Mouse (Mus musculus) spleen, postnatal 4 days (tissue): ENCODE results near the gene Gmppa.

ENCODE experiments used
- DNase-seq, 2 experiments: peaks; one replicate each; pipeline ENCODE4 v3.0.0; 2022; ENCODE audit warnings: low spot score in 2 of 2

Gmppa gene

DNA sequence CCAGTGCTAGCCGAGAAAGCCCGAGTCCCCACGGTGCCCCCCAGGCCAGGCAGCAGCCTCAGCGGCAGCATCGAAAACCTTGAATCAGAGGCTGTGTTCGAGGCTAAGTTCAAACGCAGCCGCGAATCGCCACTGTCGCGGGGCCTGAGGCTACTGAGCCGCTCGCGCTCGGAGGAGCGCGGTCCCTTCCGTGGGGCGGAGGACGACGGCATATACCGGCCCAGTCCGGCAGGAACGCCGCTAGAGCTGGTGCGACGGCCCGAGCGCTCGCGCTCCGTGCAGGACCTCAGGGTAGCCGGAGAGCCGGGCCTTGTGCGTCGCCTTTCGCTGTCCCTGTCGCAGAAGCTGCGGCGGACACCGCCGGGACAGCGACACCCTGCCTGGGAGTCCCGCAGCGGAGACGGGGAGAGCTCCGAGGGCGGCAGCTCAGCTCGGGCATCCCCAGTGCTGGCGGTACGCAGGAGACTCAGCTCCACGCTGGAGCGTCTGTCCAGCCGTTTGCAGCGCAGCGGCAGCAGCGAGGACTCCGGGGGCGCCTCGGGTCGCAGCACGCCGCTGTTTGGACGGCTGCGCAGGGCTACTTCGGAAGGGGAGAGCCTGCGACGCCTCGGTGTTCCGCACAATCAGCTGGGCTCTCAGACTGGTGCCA lies 12.8 kb upstream of the Gmppa start:
- no peak for DNase-seq

DNA sequence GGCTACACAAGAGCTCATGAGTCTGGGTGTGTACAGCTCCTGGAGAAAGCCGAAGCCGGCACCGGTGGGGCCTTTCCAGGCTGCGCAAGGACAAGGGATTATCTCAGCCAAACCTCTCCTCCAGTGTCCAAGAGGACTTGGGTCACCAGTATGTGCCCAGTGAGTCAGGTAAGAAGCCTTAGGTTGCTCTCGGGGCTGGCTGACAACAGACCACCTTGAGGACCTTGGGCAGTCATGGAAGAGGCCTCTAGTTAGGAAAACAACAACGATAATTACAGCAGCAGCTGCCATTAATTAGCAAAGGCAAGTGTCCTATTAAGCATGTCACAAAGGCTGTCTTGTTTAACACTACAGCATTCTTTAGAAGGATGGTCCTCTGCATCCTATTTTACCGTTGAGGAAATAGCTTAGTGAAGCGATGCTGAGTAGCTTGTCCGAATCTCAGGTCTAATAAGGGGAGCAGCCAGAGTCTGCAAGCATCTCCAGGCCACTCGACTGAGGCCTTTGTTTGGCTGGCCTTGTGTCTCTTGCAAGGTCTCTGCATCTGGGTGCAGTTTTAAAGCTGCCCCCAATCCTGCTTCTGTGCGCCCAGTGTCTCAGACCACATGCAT lies 11.8 kb upstream of the Gmppa start:
- DNase-seq = no peak

DNA sequence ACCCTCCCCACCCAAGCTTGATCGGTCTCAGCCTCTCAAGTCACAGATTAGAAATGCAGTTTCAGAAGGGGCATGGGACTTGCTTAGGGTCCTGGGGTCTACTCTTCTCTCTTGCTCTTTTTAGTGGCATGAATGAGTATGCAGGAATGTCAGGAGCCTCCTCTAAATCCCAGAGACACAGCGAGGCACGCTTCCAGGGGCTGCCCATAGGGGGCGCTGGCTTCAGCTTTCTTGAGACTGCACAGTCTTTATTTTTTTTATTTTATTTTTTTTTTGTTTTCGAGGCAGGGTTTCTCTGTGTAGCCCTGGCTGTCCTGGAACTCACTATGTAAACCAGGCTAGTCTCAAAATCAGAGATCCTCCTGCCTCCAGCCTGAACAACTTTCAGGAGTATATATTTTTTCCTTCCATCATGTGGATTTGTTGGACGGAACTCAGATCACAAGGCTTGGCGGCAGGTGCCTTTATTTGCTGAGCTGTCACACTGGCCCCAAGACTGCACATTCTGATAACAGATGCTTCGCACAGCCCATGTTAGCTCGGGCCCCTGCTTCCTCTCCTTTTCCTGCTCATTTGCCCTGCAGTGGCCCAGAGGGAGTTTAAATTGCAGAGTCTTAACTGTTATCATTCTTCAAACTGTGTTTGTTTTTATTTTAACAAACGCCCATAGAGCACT lies 9.8 kb upstream of the Gmppa start:
- no peak for DNase-seq

DNA sequence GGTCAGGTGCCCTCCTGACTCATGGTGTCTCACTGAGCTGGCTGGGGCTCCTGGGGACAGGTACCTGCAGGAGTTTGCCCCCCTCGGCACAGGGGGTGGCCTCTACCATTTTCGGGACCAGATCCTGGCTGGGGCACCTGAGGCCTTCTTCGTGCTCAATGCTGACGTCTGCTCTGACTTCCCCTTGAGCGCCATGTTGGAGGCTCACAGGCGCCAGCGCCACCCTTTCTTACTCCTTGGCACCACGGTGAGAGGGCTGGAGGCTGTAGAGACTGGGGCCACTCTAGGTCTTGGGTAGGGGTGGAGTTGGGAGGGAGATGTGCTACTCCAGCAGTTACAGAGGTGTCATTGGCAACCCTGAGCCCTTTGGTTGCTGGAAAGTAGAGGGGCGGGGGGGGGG lies 3.1 kb downstream of the Gmppa start:
- no peak for DNase-seq

DNA sequence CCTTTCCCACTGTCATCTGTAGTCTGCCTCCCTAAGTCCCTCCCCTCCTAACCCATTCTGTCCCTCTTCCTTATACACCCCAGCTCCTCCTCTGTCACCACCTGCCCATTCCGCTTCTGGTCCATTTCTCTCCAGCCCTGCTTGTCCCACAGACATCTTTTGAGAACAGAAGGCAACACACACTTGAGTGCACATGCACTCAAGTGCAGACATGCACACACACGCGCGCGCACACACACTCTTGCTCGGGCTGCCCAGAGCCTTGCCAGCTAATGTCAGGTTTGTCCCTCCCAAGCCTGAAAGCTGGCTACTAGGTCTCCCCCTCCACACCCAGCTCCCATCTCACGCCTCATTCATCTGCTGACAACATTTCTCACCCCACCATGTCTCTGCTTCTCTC lies 4.9 kb downstream of the Gmppa start:
- DNase-seq = no peak

DNA sequence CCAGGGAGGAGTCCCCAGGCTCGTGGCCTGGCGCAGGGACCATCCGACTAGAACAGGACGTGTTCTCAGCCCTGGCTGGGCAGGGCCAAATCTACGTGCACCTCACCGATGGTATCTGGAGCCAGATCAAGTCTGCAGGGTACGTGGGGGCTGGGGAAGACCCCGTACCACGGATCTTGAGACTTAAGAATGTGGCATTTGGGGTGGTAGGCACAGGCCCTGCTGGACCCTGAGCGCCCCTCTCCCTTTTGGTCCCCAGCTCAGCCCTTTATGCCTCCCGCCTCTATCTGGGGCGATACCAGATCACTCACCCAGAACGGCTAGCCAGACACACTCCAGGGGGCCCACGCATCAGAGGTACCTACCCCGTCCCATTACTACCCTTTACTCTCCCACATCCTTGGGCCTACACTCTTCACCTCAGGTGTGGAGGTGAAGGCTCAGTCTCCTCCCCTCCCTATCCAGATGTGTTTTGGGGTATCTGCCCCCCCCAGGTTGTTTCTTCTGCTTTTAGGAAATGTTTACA lies 5.8 kb downstream of the Gmppa start:
- no peak for DNase-seq

DNA sequence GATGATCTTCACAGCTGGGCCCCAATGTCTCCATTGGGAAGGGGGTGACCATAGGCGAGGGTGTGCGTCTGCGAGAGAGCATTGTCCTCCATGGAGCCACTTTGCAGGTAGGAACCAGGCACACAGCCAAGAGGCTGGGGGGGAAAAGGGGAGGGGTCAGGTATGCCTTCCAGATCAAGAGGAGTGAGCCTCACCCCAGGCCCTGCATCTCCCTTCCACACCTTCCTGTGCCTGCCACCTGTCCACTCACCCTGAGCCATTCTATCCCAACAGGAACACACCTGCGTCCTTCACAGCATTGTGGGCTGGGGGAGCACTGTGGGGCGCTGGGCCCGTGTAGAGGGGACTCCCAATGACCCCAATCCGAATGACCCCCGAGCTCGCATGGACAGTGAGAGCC lies 6.4 kb downstream of the Gmppa start:
- DNase-seq = no peak

DNA sequence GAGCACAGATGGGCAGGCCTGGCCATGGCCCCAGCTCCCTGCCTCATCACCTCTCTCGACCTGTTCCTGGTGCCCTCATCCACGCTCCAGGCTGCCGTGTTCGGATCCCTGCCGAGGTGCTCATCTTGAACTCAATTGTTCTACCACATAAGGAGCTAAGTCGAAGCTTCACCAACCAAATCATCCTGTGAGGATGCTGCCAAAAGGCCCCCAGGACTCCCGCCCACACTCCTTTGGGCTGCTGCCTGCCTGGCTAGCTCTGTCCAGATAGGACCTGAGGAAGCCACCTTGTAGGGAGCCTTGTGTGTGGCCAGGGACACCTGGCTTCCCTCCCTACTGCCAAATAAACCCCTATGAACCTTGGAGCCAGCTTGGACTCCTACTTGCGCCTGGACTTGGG lies 7.1 kb downstream of the Gmppa start:
- DNase-seq = no peak

- DNase-seq = no peak
Measured at GRCm38 (mm10) chr1:75443247-75444024, 7.7 kb downstream of the Gmppa start.

- DNase-seq = no peak
Measured at GRCm38 (mm10) chr1:75444208-75444607, 8.5 kb downstream of the Gmppa start.

- DNase-seq = no peak
Measured at GRCm38 (mm10) chr1:75445141-75445701, 9.5 kb downstream of the Gmppa start.

DNA sequence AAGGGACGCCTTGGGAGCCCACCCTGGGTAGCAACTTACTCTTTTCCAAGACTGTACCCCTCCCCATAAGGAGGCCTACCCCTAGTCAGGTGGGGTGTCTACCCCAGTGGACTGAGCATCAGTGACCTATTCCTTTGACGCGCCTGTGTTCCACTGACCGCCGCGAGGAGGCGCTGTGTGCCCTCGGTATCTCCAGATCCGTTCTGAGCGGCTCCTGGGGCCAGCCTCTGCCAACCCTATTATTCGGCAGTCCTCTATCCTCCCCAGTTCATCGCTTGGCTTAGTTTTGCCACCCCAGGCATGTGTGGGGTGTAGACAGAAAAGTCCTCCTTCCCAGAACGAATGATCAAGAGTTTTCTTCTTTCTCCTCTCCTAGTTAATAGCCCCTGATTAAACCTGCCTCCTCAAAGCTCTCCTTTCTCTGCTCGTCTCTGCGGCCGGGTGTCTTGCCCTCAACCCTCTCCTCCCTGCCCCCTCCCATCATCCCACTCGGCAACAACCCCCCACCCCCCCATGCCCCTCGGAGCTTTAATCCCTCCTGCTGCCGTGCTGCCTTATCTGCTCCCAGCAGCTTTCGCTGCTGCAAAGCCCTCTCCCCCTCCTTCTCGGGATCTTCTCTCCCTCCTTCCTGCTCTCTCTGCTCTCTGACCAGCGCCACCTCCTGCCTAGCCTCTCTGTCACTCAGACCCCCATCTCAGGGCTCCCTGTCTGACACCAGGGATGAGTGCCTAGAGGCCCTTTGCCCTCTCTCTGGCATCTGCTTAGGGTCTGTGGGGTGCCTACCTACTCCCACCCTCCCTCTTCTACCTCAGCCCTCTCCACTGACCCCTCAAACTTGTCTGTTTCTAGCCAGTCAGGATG lies 10.3 kb downstream of the Gmppa start:
- peak; percentile 73 to 92 for DNase-seq

- DNase-seq = no peak
Measured at GRCm38 (mm10) chr1:75446656-75447055, 10.9 kb downstream of the Gmppa start.

DNA sequence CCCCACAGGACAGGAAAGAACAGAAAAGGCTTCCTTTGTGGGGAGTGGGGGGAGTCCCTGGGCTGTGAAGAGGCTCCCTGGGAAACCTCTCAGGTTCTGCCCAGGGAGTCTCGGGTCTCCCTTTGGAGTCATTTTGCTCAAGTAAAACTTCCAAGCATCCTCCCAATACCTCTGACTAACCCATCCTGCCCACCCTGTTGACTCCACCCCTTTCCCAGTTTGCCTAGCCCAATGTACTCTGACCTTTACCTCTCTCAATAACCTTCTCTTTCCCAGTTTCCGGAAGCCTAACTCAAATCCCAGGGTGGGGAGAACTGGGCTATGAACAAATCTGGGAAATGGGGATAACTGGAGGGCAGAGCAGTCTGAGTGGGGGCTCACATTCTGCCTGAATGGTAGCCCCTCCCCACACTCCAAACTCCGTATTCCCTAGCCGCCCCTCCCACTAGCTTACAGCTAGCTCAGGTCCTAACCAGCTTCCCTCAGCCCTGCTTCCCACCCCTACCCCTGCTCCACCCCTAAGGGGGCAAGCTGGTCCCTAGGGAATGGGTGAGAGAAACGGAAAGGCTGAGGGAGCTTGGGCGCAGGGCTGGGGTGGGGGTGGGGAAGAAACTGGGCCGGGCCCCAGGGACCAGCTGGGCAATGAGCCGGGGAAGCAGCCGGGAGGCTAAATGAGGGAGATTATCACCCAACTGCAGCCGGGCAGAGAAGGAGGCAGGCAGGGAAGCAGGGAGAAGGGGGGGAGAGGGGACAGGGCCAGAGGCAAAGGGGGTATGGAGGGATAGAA lies 11.7 kb downstream of the Gmppa start:
- DNase-seq = no peak

DNA sequence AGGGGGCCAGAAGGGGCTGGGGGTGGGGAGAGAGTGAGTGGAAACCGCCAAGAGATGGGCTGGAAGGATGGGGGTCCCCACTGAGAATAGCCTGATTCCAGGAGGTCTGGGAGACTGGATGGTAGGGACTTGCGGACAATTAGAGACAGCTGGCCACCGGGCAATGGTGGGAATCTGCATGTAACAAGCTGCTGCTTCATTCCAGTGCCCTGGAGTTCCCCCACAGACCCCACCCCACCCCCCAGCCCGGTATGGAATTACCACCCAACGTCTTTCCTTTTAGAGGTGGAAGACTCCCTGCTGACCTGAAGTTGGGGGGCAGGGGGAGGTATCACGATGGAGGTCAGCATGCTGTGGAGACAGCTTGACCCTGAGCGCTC lies 12.3 kb downstream of the Gmppa start:
- DNase-seq = no peak

GRCm38 (mm10) chr1:75448937-75449336 lies 13.2 kb downstream of the Gmppa start:
- DNase-seq = no peak

GRCm38 (mm10) chr1:75449377-75450135 lies 13.8 kb downstream of the Gmppa start:
- no peak for DNase-seq

DNA sequence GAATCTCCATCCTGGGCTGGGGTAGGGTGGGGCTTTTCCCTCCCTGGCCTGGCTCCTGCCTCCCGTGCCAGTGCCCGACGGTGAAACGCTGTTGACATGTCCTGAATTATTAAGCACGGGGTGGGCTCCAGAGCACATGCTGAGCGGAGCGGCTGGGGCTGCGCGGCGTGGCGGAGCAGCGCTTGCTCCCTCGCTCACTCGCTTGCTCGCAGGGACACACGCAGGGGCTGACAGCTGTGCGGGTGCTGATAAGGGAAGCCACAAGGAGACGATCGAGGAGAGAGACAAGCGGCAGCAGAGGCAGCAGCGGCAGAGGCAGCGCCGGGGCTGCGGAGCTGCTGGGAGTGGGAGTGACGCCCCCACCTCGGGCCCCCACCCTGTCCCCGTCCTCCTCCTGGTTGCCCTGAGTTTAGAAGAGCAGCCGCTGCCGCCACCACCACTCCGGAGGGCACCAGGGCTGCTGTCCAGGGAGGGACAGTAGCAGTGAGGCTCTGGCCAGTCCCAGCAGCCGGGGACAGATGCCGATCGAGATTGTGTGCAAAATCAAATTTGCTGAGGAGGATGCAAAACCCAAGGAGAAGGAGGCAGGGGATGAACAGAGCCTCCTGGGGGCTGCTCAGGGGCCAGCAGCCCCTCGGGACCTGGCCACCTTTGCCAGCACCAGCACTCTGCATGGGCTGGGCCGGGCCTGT lies 14.7 kb downstream of the Gmppa start, which contains the start of gene Asic4:
Gene Asic4, plus strand, starts transcription at position 123 of the 692 bp plus-strand sequence.
- no peak for DNase-seq

GRCm38 (mm10) chr1:75451900-75452299 lies 16.2 kb downstream of the Gmppa start:
- DNase-seq = no peak
